Mouse (Mus musculus) inflammation-experienced regulatory T-cells (primary cell): Measurements from ENCODE around the gene Apex2. TPM values are rescaled to one million over a fixed set of nuclear protein-coding genes. Genes with fewer than 3 reads are reported as not detected.

ENCODE experiments used
- polyA plus RNA-seq, 2 experiments: library from polyadenylated mRNA; unstranded; fragments of 100-300 nt; shearing (Covaris generic); gene quantifications; one replicate each; pipeline ENCODE4 v1.2.1; 2017

Apex2 gene
- 10 to 100 TPM; 18.0 to 23.5 TPM for polyA plus RNA-seq

GRCm38 (mm10) chrX:150589696-150590095 is at the start of gene Apex2:
Gene Apex2, minus strand, starts transcription at chrX:150589868.

GRCm38 (mm10) chrX:150588023-150588764 is 1.5 kb downstream of the Apex2 start, which contains the start of gene Pfkfb1:
Gene Pfkfb1, plus strand, starts transcription at chrX:150588229.

GRCm38 (mm10) chrX:150547239-150547638 is 42.4 kb downstream of the Apex2 start, which contains the start of gene Alas2:
Gene Alas2, plus strand, starts transcription at chrX:150547375.

Other genes starting within 250 kb of the Apex2 start
- 10 to 100 TPM; 11.4 to 14.2 TPM for gene Tmem29, start 130.7 kb downstream of the Apex2 start, polyA plus RNA-seq
- 1 to 10 TPM; 1.4 to 1.9 TPM for gene Alas2, start 42.5 kb downstream of the Apex2 start, polyA plus RNA-seq
- gene Pfkfb1, start 1.6 kb downstream of the Apex2 start, polyA plus RNA-seq = 1 to 10 TPM; 3.9 to 5.2 TPM
- gene Tro, start 67.7 kb upstream of the Apex2 start, polyA plus RNA-seq = not detected
- 10 to 100 TPM; 15.0 to 16.7 TPM for gene Maged2, start 224.5 kb upstream of the Apex2 start, polyA plus RNA-seq